Mouse (Mus musculus) testis, adult 2 months (tissue): ENCODE measurements around the gene Slc7a1.

Experiments
- CTCF ChIP-seq: fragments of 200-500 bp; IDR thresholded peaks from 2 replicates; pipeline ENCODE4 v1.5.1; 2012; ENCODE audit warnings: low read depth, mild to moderate bottlenecking, inconsistent platforms, low read length, moderate library complexity; ENCODE audit not compliant: control insufficient read depth, insufficient read depth, insufficient replicate concordance
- POLR2A ChIP-seq: fragments of 200-500 bp; IDR thresholded peaks from 2 replicates; pipeline ENCODE4 v1.6.1; 2012; ENCODE audit warnings: low read depth, mild to moderate bottlenecking, inconsistent platforms, low read length, moderate library complexity; ENCODE audit not compliant: control insufficient read depth

- TF ChIP-seq POLR2A = no peak
- no peak for TF ChIP-seq CTCF
Measured at GRCm38 (mm10) chr5:148278233-148278632, 121.5 kb downstream of the Slc7a1 start.
